Mouse (Mus musculus): ENCODE measurements around the gene Tctn1.

Tctn1 gene

GRCm38 (mm10) chr5:122219655-122220629 is 44.3 kb downstream of the Tctn1 start:
- DNase-seq (ENCODE audit: low read depth, low spot score): no peak

DNA sequence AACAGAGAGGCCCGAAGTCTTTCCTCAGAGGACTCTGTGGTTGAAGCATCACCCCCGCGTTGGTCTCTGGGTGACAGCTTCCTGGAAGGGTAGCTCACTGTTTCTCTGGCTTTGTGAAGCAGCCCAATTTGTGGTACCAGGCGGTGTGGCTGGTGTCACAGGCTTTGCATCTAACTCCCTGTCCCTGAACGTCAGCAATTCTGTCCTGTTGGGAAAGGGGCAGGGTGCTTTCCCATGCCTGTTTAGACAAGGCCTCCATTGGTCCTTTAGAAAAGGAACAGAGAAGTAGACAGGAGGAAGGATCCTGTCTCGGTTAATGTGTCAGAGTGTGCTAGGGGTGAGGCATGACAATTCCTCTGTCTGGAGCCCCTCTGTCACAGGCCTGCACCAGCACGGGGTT is 45.3 kb downstream of the Tctn1 start:
- DNase-seq (ENCODE audit: low read depth, low spot score): no peak

- no peak for DNase-seq (ENCODE audit: low read depth, low spot score)
Measured at GRCm38 (mm10) chr5:122218109-122218905, 46.0 kb downstream of the Tctn1 start.

- no peak for DNase-seq (ENCODE audit: low read depth, low spot score)
Measured at GRCm38 (mm10) chr5:122217636-122218035, 46.6 kb downstream of the Tctn1 start.

- DNase-seq (ENCODE audit: low read depth, low spot score): no peak
Measured at GRCm38 (mm10) chr5:122213861-122214260, 50.4 kb downstream of the Tctn1 start.

DNA sequence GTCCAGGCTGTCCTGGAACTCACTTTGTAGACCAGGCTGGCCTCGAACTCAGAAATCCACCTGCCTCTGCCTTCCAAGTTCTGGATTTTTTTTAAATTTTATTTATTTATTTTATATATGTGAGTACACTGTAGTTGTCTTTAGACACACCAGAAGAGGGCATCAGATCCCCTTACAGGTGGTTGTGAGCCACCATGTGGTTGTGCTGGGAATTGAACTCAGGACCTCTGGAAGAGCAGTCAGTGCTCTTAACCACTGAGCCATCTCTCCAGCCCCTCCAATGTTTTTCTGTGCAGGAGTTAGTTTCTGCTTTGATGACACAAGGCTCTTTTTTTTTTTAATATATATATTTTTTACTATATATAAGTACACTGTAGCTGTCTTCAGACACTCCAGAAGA is 51.4 kb downstream of the Tctn1 start:
- DNase-seq (ENCODE audit: low read depth, low spot score): peak; percentile 14

DNA sequence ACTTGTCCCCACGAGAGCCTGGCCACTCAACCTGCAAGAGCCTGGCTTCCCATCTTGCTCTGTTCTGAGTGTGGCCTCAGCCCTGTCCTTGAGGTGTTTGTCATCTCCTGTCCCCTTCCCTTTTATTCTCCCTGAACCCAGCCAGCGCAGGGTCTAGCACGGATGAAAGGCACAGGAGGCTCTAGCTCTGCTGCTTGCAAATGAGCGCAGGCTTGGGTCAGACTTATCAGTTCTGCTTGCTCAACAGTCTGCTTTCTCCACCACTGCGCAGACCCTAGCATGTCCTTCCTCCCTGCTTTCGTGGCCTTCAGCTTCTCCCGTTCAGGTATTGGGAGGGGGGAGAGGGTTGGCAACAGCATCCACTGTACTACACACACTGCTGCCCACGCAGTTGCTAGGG is 52.1 kb downstream of the Tctn1 start:
- no peak for DNase-seq (ENCODE audit: low read depth, low spot score)

GRCm38 (mm10) chr5:122210890-122211289 is 53.4 kb downstream of the Tctn1 start:
- no peak for DNase-seq (ENCODE audit: low read depth, low spot score)

DNA sequence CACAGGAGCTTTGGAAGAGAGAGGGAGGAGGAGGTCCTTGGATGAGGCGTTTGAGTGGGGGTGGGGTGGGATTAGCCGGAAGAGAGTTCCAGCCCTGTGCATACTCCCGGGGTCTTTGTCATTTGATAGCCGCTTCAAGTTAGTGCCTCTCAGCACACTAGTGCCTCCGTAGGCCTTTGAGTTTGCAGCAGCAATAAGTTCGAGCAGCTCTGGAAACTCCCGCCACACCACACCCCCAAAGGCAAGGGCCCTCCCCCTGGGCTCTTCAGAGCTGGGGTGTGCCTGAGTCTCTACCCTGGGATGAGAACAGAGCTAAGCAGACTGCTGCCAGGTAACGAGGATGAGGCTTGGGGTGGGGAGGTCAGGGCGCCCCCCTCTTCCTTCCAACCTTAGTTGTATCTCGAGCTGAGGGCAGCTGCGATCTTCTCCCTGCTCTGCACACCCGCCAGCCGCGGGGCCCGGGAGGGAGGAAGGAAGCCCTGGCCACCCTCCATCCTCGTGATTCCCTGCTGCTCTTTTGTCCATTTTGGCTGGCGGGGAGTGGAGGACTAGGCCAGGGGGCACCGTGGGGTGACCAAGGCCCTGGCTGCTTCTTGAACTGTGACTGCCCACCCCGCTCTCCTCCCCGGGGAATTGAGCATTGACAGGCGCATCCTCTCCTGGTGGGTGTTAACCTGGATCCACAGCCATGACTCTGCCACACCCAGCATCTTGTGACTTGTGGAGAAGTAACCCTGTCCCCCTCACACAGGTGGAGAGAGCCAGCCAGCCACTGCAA is 54.5 kb downstream of the Tctn1 start:
- no peak for DNase-seq (ENCODE audit: low read depth, low spot score)

DNA sequence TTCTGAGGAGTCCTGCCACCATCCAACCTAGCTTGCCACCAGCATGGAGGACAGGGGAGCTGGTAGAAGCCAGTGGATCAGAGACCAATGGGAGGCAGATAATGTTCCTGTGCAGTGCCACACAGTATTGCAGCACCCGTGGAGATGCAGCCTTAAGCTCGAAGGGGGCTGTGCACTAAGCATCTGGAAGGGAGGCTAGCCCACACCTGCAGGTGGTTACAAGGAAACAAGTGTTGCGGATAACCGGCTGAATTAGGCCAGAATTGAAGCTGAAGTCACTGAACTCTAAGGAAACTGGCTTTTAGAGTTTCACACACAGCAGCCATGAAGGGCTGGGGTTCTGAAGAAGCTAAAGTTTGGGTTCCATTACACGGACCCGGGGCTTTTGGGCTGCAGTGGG is 55.4 kb downstream of the Tctn1 start:
- no peak for DNase-seq (ENCODE audit: low read depth, low spot score)

GRCm38 (mm10) chr5:122206475-122206874 is 57.8 kb downstream of the Tctn1 start, which contains the start of gene Hvcn1:
Gene Hvcn1 (plus strand): TSS chr5:122206804.
- DNase-seq (ENCODE audit: low read depth, low spot score): no peak

DNA sequence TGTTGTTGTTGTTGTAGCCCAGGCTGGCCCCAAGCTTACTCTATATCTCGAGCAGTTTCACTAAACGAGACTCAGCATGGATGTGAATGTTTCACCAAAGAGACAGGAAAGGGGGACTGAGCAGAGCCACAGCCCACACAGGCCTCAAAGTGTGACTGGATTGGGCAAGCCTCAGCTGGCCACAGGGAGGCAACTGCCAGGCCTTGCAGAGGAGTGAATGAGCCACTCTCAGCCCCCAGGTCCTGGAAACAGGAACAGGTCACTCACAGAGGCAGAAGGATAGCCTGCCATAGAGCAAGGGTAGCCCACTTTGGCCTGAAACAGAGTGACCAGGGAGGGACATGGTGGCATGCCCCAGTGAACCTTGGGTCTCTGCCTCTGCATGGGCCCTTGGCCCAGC is 60.1 kb downstream of the Tctn1 start:
- DNase-seq (ENCODE audit: low read depth, low spot score): no peak

DNA sequence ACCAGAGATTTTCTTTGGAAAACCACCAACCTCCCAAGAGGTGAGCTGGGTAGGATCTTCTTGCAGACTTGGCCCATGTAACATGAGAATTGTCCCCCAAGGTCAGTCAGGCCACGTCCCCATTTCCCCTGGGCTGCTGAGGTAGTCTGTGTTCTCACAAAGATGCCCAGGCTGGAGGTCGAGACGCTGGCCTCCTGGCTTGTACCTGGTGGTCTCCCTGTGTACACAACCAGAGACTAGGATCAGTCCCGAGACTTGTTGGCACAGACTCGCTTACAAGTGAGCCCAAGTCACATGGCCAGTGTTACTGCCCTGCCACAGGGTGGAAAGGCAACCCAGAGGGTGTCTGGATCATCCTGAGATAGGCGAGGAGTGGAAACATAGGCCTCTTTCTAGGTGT is 62.4 kb downstream of the Tctn1 start:
- DNase-seq (ENCODE audit: low read depth, low spot score): no peak

DNA sequence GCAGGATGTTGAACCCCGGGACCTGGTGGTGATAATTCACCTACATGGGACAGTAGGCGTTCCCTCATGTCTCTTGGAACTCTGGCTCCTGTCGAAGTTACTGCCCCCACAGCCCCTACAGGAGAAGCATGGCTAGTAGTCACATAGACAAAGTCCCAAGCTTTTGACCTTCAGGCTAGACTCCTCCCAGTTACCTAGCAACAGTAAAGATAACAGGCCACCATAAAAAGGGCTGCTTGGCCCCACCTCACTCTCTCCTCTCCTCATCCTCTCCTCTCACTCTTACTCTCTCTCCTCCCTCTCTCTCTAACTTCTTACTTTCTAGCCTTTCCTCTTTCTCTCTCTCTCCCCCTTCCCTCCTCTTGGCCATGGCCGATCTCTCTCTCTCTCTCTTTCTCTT is 63.4 kb downstream of the Tctn1 start:
- DNase-seq (ENCODE audit: low read depth, low spot score): no peak

GRCm38 (mm10) chr5:122192347-122192746 is 71.9 kb downstream of the Tctn1 start:
- DNase-seq (ENCODE audit: low read depth, low spot score): no peak

GRCm38 (mm10) chr5:122191269-122192063 is 72.8 kb downstream of the Tctn1 start:
- no peak for DNase-seq (ENCODE audit: low read depth, low spot score)

- DNase-seq (ENCODE audit: low read depth, low spot score): no peak
Measured at GRCm38 (mm10) chr5:122190465-122190864, 73.8 kb downstream of the Tctn1 start.

GRCm38 (mm10) chr5:122189115-122189514 is 75.1 kb downstream of the Tctn1 start:
- DNase-seq (ENCODE audit: low read depth, low spot score): no peak

Data from 3T3-L1 (cell line).